Mouse (Mus musculus) heart, embryonic 10.5 days (tissue): ENCODE measurements around the gene Nmrk1. TPM values are rescaled to one million over a fixed set of nuclear protein-coding genes. Genes with fewer than 3 reads are reported as not detected.

ENCODE experiments used
- DNase-seq: peaks from one replicate; pipeline ENCODE4 v3.0.0-alpha.2; 2017; ENCODE audit warnings: low spot score
- H3K27ac ChIP-seq: fragments of 300-500 bp; sonication (generic); 2 replicates; pipeline ENCODE4 v1.5.1; 2016; ENCODE audit warnings: mild to moderate bottlenecking
- H3K27me3 ChIP-seq: fragments of 300-500 bp; sonication (generic); 2 replicates; pipeline ENCODE4 v1.6.1; 2016; ENCODE audit warnings: mild to moderate bottlenecking; ENCODE audit not compliant: poor library complexity, insufficient read depth, severe bottlenecking
- H3K36me3 ChIP-seq: fragments of 300-500 bp; sonication (generic); 2 replicates; pipeline ENCODE4 v1.6.1; 2016; ENCODE audit warnings: mild to moderate bottlenecking, moderate library complexity
- H3K4me1 ChIP-seq: fragments of 300-500 bp; sonication (generic); 2 replicates; pipeline ENCODE4 v1.6.1; 2016; ENCODE audit warnings: mild to moderate bottlenecking
- H3K4me3 ChIP-seq: fragments of 300-500 bp; sonication (generic); 2 replicates; pipeline ENCODE4 v1.5.1; 2016; ENCODE audit warnings: mild to moderate bottlenecking, moderate library complexity
- H3K9me3 ChIP-seq: fragments of 300-500 bp; sonication (generic); 2 replicates; pipeline ENCODE4 v1.6.1; 2016; ENCODE audit warnings: mild to moderate bottlenecking, moderate library complexity
- WGBS: fragments of 180-500 bp; shearing (Covaris S2); methylation state at CpG from one replicate; pipeline ENCODE4 v1.1.7; 2016; 5-methylcytosine and 5-hydroxymethylcytosine counted together
- polyA plus RNA-seq: library from polyadenylated mRNA; unstranded; fragments of >200 nt; fragmentation: Nextera tagmentation; extraction: Ambion mirVana; gene quantifications from 2 replicates; pipeline ENCODE4 v1.2.1, GENCODE M21; 2016

The Nmrk1 gene
- polyA plus RNA-seq, 1 experiment from 2014 or later: 6.7 TPM

DNA sequence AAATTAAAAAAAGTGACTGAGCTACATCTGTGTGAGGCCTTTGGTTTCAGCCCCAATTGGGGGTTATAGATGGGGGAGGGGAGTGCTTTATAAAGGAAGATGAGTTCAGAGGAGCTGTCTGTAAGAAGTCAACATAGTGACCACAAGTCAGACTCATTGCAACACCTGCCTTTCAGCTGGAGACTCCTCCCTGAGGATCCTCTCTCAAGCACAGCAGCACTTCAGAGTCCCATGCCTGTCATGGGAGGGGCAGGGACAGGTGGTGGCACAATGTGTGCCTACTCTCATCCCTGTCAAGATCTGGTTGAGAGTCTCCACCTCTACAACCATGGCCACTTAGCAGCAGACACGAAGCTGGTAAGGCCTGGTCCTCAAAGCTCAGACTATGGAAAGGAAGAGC lies 12.1 kb upstream of the Nmrk1 start:
- 90% methylated on average over 1 of the region's 1 CpGs for WGBS
- no peaks in the 10 kb centered on the region for H3K9me3 ChIP-seq
- no peaks in the 10 kb centered on the region; the same call in 1 of the 2 replicates for H3K4me1 ChIP-seq
- no peaks in the 10 kb centered on the region for H3K36me3 ChIP-seq
- H3K27ac ChIP-seq: no peak overlapping the region
- no peak for DNase-seq
- no peaks in the 10 kb centered on the region for H3K27me3 ChIP-seq
- no peak overlapping the region for H3K4me3 ChIP-seq

DNA sequence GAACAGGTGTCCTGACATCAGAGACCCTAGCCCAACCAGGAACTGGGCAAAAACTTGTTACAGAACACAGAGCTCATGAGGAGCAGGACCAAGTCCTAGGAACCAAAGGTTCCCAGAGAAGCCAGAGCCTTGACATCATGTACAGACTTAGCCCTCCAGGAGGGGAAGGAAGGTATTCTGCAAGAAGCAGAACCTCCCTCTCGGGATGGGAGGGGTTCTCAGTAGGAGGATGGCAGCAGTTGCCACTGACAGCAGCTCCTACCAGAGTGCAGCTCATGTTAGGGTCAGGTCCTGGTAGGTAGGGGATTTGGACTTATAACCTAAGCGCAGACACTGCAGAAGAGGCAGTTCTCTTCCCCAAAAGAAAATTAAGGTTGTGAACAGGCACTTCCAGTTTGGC lies 7.9 kb upstream of the Nmrk1 start:
- H3K9me3 ChIP-seq: no peaks in the 10 kb centered on the region
- H3K36me3 ChIP-seq: no peaks in the 10 kb centered on the region
- H3K4me3 ChIP-seq: no peak overlapping the region
- H3K4me1 ChIP-seq: no peaks in the 10 kb centered on the region
- H3K27ac ChIP-seq: no peak overlapping the region
- no peaks in the 10 kb centered on the region for H3K27me3 ChIP-seq
- WGBS: 74% methylated on average over 2 of the region's 2 CpGs
- DNase-seq: no peak

DNA sequence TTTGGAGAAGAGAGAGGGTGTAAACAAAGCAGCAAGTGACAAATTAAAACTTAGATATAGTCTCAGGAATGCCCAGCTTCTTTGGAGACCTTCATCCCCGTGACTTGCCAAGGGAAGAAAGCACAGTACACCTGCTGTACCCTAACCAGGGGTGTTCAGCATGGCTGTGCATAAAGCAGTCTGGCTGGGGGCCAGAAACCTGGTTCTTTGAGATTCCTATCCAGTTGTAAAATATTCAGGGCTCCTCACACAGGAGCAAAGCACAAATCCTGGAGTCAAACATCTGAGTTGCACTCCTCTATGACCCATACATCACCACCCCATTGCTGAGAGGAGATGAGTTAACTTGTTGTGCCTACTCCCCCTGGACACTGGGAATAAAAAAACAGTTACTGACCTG lies 2.2 kb upstream of the Nmrk1 start:
- DNase-seq: no peak
- Histone ChIP-seq H3K36me3 (no peaks in the 10 kb centered on the region), H3K27ac (no peak overlapping the region), H3K4me3 (no peak overlapping the region), H3K4me1 (no peaks in the 10 kb centered on the region), H3K9me3 (no peaks in the 10 kb centered on the region), H3K27me3 (peaks cover 14% of the 10 kb centered on the region)
- WGBS: 83% methylated on average over 1 of the region's 1 CpGs

DNA sequence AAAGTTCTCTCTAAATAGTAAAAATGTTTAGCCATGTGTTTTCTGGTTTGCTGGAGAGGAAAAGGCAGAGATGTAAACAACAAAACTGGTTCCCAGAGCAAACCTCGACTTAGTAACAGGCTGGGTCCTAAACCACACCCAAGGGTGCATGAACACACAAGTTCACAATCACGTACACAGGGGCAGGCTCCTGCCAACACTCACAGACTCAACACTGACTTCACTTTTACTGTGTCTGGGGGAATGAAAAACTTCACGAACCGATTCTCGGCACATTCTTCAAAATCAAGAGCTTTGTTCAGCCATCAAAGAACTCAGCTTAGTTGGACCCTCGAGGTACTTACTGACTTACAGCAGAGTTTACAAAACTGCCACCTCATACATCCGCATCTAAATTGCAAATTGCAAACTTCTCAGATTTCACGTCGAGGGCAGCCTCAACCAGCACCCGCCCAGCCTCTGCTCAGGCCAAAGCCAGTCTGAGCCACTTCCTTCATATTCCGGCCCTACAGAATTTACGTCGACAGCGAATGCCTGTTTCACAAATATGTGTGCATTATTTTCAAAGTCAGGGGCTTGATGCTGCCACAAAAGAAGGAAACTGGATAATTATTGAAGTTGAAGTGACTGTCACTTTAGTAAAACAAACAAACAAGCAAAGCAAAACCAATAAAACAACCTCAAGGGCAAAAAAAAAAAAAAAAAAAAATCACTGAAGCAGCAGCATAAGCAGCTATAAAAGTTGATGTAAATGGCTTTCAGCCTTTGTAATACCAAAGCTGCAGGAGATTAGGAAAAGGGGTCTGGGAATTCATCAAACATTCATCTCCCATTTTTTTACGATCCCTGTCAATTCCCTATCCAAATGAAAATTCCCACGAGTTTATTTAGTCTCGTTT lies 1.3 kb upstream of the Nmrk1 start:
- no peaks in the 10 kb centered on the region for H3K9me3 ChIP-seq
- no peaks in the 10 kb centered on the region for H3K36me3 ChIP-seq
- H3K27me3 ChIP-seq: peaks cover 14% of the 10 kb centered on the region
- H3K4me1 ChIP-seq: no peaks in the 10 kb centered on the region
- peak overlapping the region; percentile 84 for H3K4me3 ChIP-seq
- peak overlapping the region; percentile 89 for H3K27ac ChIP-seq
- WGBS: 11% methylated on average over 17 of the region's 17 CpGs
- DNase-seq: no peak

DNA sequence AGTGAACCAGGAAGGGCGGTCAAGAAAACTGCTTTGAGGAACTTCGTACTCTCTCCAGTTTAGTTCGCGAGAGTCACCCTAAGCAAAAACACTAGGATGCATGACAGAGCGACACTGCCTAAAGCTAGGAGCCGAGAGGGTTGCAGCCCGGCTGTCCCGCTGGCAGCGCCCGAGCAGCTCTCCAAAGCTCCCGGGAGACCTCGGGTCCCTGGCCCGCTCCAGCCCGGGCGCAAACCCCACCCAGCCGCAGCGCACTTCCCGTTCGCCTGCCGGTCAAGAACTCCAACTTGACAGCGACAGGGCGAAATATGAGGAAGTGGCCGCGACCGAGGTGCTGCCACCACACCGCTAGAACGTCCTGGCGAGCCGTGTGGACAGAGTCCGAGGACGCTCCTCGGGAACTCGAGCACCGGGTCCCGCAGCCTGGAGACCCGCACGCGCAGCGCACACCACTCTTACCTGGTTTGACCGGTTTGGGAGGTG lies 548 bp upstream of the Nmrk1 start:
- WGBS: under 1% methylated on average over 40 of the region's 40 CpGs
- no peaks in the 10 kb centered on the region for H3K4me1 ChIP-seq
- peaks cover 14% of the 10 kb centered on the region for H3K27me3 ChIP-seq
- peak; percentile 86 for DNase-seq
- no peaks in the 10 kb centered on the region for H3K9me3 ChIP-seq
- H3K36me3 ChIP-seq: no peaks in the 10 kb centered on the region
- H3K4me3 ChIP-seq: peak overlapping the region; percentile 84
- peak overlapping the region; percentile 89 for H3K27ac ChIP-seq

DNA sequence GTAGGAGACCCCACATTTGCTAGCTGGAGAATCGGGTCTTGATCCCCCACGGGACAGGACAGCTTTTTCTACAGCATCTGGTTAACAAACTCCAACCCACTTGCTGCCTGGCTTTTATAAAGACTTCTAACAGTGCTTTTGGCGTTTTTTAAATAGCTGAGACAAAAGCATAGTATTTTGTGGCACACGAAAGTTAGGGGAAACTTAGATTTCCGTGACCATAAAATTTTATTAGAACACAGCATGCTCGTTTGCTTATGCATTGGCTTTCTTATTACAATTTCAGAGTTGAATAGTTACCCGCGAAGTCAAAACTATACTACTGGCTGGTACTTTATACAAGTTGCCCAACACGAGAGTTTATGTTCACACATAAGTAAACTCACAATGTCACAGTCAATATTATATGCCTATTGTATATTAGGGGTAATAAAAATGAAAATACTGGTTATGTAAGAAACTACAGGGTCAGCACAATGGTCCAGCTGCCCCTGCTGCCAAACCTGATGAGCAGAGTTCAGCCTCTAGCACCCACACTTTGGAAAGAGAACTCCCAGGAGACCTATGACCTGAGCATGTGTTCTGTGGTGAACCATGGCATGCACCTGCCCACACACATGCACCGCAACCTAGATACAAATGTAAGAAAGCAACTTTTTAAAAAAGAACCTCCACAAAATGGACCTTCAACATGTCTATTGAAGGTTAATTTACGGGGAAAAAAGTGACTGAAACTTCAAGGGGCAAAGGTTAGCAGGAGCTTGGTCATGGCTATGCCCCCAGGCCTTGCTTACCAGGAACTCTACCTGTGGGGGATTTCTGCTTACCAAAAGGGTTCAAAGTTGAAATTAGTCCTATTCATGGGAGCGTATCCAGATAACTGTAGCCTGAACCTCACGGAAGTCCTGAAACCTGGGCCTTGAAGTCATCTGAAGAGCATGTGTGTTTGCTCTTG lies 758 bp downstream of the Nmrk1 start:
- no peaks in the 10 kb centered on the region for H3K36me3 ChIP-seq
- peaks cover 14% of the 10 kb centered on the region for H3K27me3 ChIP-seq
- DNase-seq: no peak
- no peaks in the 10 kb centered on the region for H3K9me3 ChIP-seq
- H3K27ac ChIP-seq: peak overlapping the region; percentile 89
- H3K4me3 ChIP-seq: peak overlapping the region; percentile 84
- WGBS: 63% methylated on average over 13 of the region's 13 CpGs
- no peaks in the 10 kb centered on the region for H3K4me1 ChIP-seq

DNA sequence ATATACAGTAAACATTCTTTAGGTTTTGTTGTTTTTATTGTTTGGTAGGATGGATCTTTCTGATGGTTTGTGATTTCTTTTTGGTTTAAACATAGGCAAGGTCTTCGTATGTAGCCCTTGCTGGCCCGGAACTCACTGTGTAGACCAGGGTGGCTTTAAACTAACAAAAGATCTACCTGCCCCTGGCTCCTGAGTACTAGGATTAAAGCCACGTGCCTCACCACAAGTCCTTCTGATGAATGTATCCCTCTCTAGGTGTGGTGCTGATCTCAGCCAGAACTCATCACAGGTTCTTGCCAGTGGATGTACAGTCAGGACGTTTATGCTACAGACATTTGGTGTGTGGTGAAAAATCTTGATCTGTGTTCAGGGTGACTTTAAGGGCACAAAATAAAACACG lies 6.2 kb downstream of the Nmrk1 start:
- 75% methylated on average over 5 of the region's 5 CpGs for WGBS

DNA sequence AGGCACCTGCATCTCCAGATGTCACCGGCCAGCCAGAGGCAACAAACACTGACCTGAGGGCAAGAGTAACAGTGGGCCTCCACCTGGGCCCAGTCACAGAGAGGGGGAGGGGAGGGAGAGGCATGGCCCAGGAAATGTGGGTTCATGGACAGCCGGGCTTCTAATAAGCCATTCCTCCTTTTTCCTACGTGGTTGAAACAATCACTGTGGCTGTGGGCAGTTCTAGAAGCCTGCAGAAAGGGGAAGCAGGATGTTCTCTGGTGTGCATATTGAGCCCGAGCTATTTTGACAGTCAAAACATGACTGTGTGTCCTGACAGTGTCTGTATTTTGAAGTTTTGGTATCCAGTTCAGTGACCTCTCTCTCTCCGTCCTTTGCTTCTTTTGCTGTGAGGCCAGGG lies 7.2 kb downstream of the Nmrk1 start:
- Histone ChIP-seq H3K27ac (no peak overlapping the region), H3K4me3 (no peak overlapping the region), H3K9me3 (no peaks in the 10 kb centered on the region), H3K27me3 (no peaks in the 10 kb centered on the region), H3K36me3 (no peaks in the 10 kb centered on the region), H3K4me1 (0 out of 2 replicates have a peak, but pooled peaks cover 3% of the 10 kb centered on the region)
- no peak for DNase-seq
- WGBS: 65% methylated on average over 5 of the region's 5 CpGs

More for the DNA sequence above, 6.2 kb downstream of the Nmrk1 start:
- DNase-seq: no peak
- H3K4me1 ChIP-seq: no peaks in the 10 kb centered on the region
- no peak overlapping the region for H3K4me3 ChIP-seq
- H3K36me3 ChIP-seq: no peaks in the 10 kb centered on the region
- peaks cover 7% of the 10 kb centered on the region for H3K27me3 ChIP-seq
- no peaks in the 10 kb centered on the region for H3K9me3 ChIP-seq
- H3K27ac ChIP-seq: no peak overlapping the region

DNA sequence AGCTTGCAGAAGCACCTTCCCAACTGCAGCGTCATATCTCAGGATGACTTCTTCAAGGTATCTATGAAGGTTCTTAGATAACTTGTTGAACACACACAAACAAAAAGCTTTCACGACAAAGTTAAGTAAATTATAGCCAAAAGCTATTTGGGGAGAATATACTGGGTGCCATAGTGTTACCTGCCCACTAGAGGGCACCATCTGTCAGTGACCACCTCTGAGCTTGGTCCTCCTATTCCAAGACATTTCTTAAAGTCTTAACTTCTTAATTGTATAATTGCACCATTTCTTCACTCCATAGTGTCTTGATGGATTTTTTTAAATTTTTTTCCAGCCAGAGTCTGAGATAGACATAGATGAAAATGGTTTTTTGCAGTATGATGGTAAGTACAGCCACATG lies 7.8 kb downstream of the Nmrk1 start:
- Histone ChIP-seq H3K4me1 (0 out of 2 replicates have a peak, but pooled peaks cover 3% of the 10 kb centered on the region), H3K27me3 (no peaks in the 10 kb centered on the region), H3K36me3 (no peaks in the 10 kb centered on the region), H3K9me3 (no peaks in the 10 kb centered on the region), H3K27ac (no peak overlapping the region), H3K4me3 (no peak overlapping the region)
- 26% methylated on average over 2 of the region's 2 CpGs for WGBS
- no peak for DNase-seq

DNA sequence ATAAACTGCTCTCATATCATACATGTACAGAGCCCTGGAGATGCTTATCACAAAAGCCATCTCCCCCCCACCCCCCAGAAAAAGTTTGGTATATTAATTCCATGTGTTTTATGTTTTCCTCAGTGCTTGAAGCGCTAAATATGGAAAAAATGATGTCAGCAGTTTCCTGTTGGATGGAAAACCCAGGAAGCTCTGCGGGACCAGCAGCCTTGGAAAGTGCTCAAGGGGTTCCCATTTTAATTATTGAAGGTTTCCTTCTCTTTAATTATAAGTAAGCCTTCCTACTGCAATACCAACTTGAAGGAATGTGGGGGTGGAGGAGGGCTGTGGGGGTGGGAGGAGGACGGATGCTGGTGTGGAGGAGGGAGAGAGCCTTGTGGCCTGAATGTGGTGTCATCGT lies 9.3 kb downstream of the Nmrk1 start:
- WGBS: 64% methylated on average over 4 of the region's 4 CpGs
- no peak overlapping the region for H3K4me3 ChIP-seq
- H3K36me3 ChIP-seq: no peaks in the 10 kb centered on the region
- H3K9me3 ChIP-seq: no peaks in the 10 kb centered on the region
- 0 out of 2 replicates have a peak, but pooled peaks cover 3% of the 10 kb centered on the region for H3K4me1 ChIP-seq
- no peaks in the 10 kb centered on the region for H3K27me3 ChIP-seq
- no peak overlapping the region for H3K27ac ChIP-seq
- no peak for DNase-seq

DNA sequence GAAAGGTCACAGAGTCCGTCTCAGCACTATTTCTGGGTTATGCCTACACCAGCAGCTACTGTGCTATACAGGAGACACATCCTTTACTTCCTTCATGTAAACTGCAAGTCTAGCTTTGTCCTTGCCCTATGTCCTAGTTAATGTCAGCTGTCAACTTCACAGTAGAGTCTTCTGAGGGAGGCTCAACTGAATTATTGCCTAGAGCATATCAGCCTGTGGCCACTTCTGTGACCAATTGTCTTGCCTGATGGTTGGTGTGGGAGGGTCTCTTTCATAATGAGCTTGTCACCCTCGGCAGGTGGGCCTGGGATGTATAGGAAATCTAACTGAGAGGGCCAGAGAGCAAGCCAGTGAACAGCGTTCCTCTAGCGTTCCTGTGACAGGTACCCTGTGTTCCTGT lies 11.7 kb downstream of the Nmrk1 start:
- H3K27me3 ChIP-seq: no peaks in the 10 kb centered on the region
- H3K9me3 ChIP-seq: no peaks in the 10 kb centered on the region
- WGBS: 58% methylated on average over 4 of the region's 4 CpGs
- no peaks in the 10 kb centered on the region for H3K36me3 ChIP-seq
- no peak overlapping the region for H3K27ac ChIP-seq
- DNase-seq: no peak
- peaks cover 16% of the 10 kb centered on the region for H3K4me1 ChIP-seq
- no peak overlapping the region for H3K4me3 ChIP-seq

DNA sequence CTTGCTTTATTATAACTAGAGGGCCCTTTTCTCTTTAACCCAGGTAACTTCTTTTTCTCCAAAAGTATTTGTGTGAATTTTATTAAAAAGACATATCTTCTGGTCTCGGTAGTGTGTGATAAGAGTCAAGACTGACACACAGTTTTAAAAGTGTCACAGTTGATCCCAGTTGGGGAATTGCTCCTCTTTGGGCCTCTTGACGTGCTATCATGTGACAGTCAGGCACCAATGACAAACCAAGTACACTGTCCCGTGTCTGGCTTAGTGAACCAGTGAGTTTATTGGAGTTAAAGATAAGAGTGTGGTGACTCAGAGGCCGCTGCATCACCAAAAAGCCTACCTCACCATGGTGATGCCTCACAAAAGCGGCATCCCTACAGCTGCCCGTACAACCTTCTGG lies 12.3 kb downstream of the Nmrk1 start:
- 59% methylated on average over 6 of the region's 6 CpGs for WGBS
- no peaks in the 10 kb centered on the region for H3K36me3 ChIP-seq
- no peaks in the 10 kb centered on the region for H3K27me3 ChIP-seq
- no peak overlapping the region for H3K27ac ChIP-seq
- DNase-seq: no peak
- no peaks in the 10 kb centered on the region for H3K9me3 ChIP-seq
- H3K4me1 ChIP-seq: peaks cover 18% of the 10 kb centered on the region
- no peak overlapping the region for H3K4me3 ChIP-seq

DNA sequence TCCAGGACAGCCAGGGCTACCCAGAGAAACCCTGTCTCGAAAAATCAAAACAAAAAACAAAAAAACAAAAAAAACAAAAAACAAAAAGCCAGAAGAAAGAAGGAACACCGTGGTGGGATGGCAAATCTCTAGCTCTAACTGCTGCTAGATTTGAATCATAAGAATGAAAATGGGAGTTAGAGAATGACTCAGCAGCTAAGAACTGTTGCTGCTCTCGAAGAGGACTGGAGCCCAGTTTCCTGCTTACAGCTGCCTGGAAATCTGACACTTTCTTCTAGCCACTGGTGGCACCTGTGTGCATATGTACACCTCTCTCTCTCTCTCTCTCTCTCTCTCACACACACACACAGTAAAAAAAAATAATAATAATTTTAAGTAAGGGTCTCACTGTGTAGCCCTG lies 14.6 kb downstream of the Nmrk1 start:
- 61% methylated on average over 3 of the region's 3 CpGs for WGBS
- H3K27me3 ChIP-seq: no peaks in the 10 kb centered on the region
- peaks cover 23% of the 10 kb centered on the region for H3K4me1 ChIP-seq
- H3K4me3 ChIP-seq: no peak overlapping the region
- no peak for DNase-seq
- H3K36me3 ChIP-seq: no peaks in the 10 kb centered on the region
- 0 out of 2 replicates have a peak overlapping the region, but pooled peaks have one; percentile 36 for H3K27ac ChIP-seq
- H3K9me3 ChIP-seq: no peaks in the 10 kb centered on the region
